Mouse (Mus musculus) heart, embryonic 11.5 days (tissue): ENCODE measurements around the gene Disp1. TPM values are rescaled to one million over a fixed set of nuclear protein-coding genes. Genes with fewer than 3 reads are reported as not detected.

Source experiments
- ATAC-seq: fragments of 200-750 bp; cut with Nextera tagmentation; replicated peaks from 2 replicates; pipeline ENCODE4 v1.8.0; 2017; ENCODE audit warnings: moderate library complexity; ENCODE audit not compliant: insufficient number of reproducible peaks, low FRiP score, low TSS enrichment
- H3K27ac ChIP-seq: fragments of 300-500 bp; sonication (generic); 2 replicates; pipeline ENCODE4 v1.5.1; 2014; ENCODE audit warnings: mild to moderate bottlenecking, low read depth, low read length
- H3K27me3 ChIP-seq: fragments of 300-500 bp; sonication (generic); 2 replicates; pipeline ENCODE4 v1.6.1; 2014; ENCODE audit warnings: mild to moderate bottlenecking, low read length, mixed read lengths; ENCODE audit not compliant: control insufficient read depth, insufficient read depth
- H3K36me3 ChIP-seq: fragments of 300-500 bp; sonication (generic); 2 replicates; pipeline ENCODE4 v1.6.1; 2014; ENCODE audit warnings: mild to moderate bottlenecking, low read length, moderate library complexity, mixed read lengths; ENCODE audit not compliant: control insufficient read depth, insufficient read depth
- H3K4me1 ChIP-seq: fragments of 300-500 bp; sonication (generic); 2 replicates; pipeline ENCODE4 v1.6.1; 2014; ENCODE audit warnings: low read length; ENCODE audit not compliant: control insufficient read depth, insufficient read depth
- H3K4me2 ChIP-seq: fragments of 300-500 bp; sonication (generic); 2 replicates; pipeline ENCODE4 v1.6.1; 2014; ENCODE audit warnings: mild to moderate bottlenecking, moderate library complexity
- H3K4me3 ChIP-seq: fragments of 300-500 bp; sonication (generic); 2 replicates; pipeline ENCODE4 v1.5.1; 2014; ENCODE audit warnings: low read depth, low read length
- H3K9ac ChIP-seq: fragments of 300-500 bp; sonication (generic); 2 replicates; pipeline ENCODE4 v1.6.1; 2014; ENCODE audit warnings: mild to moderate bottlenecking, low read depth, low read length, moderate library complexity
- H3K9me3 ChIP-seq: fragments of 300-500 bp; sonication (generic); replicated peaks from 2 replicates; pipeline ENCODE4 v1.6.1; 2016; ENCODE audit warnings: low read length; ENCODE audit not compliant: control insufficient read depth
- WGBS: fragments of 180-500 bp; shearing (Covaris S2); extraction: QIAGEN DNeasy Blood & Tissue Kit; methylation state at CpG from one replicate; pipeline ENCODE4 v1.1.7; 2014; ENCODE audit not compliant: insufficient replicate concordance; 5-methylcytosine and 5-hydroxymethylcytosine counted together
- polyA plus RNA-seq: library from polyadenylated mRNA; unstranded; fragments of >200 nt; fragmentation: Nextera tagmentation; extraction: Ambion mirVana; gene quantifications from 2 replicates; pipeline ENCODE4 v1.2.1, GENCODE M21; 2014

Gene Disp1
- polyA plus RNA-seq, 1 experiment from 2014 or later = 12.6 TPM

DNA sequence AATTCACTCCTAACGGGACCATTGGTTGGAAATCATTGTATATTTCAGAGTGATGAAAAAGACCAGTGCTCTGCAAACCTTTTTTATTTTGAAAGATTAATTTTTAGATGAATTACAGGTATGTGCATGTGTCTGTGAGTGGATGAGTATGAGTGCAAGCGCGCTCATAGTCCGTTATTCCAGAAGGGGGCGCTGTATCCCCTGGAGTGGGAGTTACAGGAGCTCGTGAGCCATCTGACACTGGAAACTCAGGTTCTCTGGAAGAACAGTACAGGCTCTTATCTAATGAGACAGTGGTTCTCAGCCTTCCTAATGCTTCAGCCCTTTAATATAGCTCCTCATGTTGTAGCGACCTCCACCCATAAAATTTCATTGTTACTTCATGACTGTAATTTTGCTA, 22.0 kb upstream of the Disp1 start:
- Histone ChIP-seq H3K4me2 (no peak overlapping the region), H3K27me3 (no peaks in the 10 kb centered on the region; the same call in 1 of the 2 replicates), H3K9ac (no peak overlapping the region), H3K27ac (no peak overlapping the region), H3K36me3 (no peaks in the 10 kb centered on the region), H3K9me3 (no peaks in the 10 kb centered on the region), H3K4me1 (no peaks in the 10 kb centered on the region), H3K4me3 (no peak overlapping the region)
- 65% methylated on average over 7 of the region's 7 CpGs for WGBS
- no peak for ATAC-seq

DNA sequence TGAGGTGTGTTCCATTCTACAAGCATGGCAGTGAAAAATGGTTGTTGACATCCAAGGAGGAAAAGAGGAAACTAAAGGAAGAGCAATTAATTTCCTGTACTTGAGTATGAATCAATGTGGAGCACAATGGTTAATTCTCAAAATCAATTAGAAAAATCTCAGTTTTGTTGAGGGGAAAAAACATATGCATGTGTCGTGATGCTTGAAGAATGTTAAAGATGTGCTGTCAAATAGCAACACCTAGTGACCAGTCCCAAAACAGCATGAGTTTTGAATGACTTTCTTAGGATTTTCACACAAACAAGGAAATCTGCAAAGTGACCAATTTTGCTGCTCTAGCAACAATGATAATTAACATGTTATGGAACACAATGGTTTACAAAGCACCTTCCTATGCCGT, 16.6 kb upstream of the Disp1 start:
- WGBS = 21% methylated on average over 2 of the region's 2 CpGs
- no peak overlapping the region for H3K4me2 ChIP-seq
- ATAC-seq = no peak

DNA sequence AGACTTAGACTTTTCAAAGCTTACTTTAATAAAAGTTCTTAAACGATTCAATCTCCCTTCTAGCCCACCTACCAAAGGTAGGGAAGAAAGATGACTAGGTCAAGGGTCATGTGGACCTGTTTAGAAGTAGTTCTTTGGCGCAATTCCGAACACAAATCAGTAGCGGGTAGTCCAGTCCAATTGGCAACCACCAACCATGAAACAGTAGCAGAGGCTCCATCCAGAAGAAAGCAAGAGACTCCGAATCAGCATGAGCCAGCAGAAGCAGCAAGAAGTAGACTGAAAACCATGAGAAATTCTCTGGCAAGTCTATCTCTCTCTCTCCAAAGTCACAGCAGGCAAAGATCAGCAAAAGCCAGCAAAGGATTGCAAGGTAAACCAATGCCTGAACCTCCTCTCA, 15.1 kb upstream of the Disp1 start:
- H3K4me1 ChIP-seq = no peaks in the 10 kb centered on the region
- no peaks in the 10 kb centered on the region; the same call in 1 of the 2 replicates for H3K27me3 ChIP-seq
- no peak for ATAC-seq
- WGBS = 85% methylated on average over 5 of the region's 5 CpGs
- no peaks in the 10 kb centered on the region for H3K9me3 ChIP-seq
- H3K27ac ChIP-seq = no peak overlapping the region
- no peaks in the 10 kb centered on the region for H3K36me3 ChIP-seq
- no peak overlapping the region for H3K9ac ChIP-seq
- no peak overlapping the region for H3K4me2 ChIP-seq
- H3K4me3 ChIP-seq = no peak overlapping the region

More for the DNA sequence above, 16.6 kb upstream of the Disp1 start:
- no peaks in the 10 kb centered on the region for H3K36me3 ChIP-seq
- no peak overlapping the region for H3K27ac ChIP-seq
- H3K9me3 ChIP-seq = no peaks in the 10 kb centered on the region
- H3K27me3 ChIP-seq = no peaks in the 10 kb centered on the region; the same call in 1 of the 2 replicates
- H3K4me3 ChIP-seq = no peak overlapping the region
- H3K9ac ChIP-seq = no peak overlapping the region
- H3K4me1 ChIP-seq = no peaks in the 10 kb centered on the region

DNA sequence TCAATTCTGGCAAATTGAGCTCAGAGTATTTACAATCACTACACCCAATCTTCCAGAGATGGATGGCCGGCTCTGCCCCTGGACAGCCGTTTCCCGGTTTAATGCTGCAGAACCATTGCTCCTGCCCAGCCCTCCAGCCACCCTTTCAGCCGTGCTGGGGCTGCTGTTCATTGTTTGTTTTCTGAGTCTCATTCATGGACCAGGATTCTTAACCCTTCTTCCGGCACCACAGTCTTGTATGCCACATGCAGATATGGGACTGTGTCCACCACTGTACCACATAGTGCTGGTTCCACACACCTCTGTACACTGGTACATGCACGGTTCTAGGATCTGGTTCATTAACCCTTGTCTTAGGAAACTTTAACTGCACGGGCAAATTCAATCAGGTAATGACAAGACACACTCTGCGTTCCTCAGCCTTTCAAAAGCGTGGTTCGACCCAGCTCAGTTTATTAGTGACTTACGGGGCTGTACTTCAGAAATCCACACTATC, 12.4 kb upstream of the Disp1 start:
- no peaks in the 10 kb centered on the region for H3K36me3 ChIP-seq
- no peaks in the 10 kb centered on the region for H3K27me3 ChIP-seq
- H3K9me3 ChIP-seq = no peaks in the 10 kb centered on the region
- H3K27ac ChIP-seq = no peak overlapping the region
- no peak overlapping the region for H3K4me2 ChIP-seq
- H3K9ac ChIP-seq = no peak overlapping the region
- WGBS = 77% methylated on average over 11 of the region's 11 CpGs
- no peak overlapping the region for H3K4me3 ChIP-seq
- H3K4me1 ChIP-seq = no peaks in the 10 kb centered on the region
- ATAC-seq = no peak

DNA sequence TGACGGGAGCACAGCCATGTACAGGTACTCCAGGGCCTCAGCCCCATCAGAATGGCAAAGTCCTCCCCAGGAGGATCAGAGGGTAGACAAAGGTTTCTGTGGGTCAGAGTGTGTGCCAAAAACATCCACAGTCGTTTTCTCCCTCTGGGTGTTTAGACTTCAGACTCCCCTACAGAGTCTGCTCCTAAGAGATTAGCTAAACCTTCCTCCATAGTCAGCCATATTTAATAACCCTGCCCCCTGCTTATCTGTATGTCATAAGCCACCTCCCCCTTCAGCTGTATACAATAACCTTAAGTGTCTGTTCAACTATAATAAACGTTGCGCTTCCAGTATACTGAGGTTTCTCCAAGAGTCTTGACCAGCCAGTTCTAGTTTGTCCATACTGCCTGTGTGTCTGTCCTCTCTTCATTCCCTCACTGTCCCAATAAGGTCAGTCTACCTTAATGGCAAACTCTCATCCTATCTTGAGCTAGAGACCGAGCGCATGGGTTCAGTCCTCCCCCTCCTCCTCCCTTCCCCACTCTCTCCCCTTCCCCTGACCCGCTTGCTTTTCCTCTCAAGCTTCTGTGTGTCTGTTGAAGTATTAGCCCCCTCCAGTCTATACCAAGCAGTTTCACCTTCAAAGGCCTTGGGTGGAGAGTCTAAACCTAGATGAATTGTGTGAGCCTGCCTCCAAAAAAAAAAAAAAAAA, 11.8 kb upstream of the Disp1 start:
- 76% methylated on average over 7 of the region's 7 CpGs for WGBS
- ATAC-seq = no peak
- Histone ChIP-seq H3K4me2 (no peak overlapping the region), H3K9me3 (no peaks in the 10 kb centered on the region), H3K4me1 (no peaks in the 10 kb centered on the region), H3K4me3 (no peak overlapping the region), H3K27ac (no peak overlapping the region), H3K9ac (no peak overlapping the region), H3K36me3 (no peaks in the 10 kb centered on the region), H3K27me3 (no peaks in the 10 kb centered on the region)

DNA sequence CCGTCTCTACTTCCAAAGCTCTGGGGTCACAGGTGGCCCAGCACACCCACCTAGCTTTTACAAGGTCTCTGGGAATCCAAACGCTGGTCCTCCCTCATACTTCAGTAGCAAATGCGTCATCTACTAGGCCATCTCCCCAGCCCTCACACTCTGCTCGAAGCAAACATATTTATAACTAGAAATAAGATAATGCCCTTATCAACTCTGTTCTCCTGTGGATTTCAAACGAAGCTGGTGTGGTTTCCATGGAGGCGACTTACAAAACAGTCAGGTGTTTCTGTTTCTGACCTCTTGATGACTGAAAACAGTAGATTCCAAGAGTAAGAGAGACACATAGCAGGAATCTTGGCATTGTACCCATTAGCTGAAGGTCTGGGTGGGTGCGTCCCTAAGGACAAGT, 6.1 kb upstream of the Disp1 start:
- H3K9ac ChIP-seq = no peak overlapping the region
- 71% methylated on average over 7 of the region's 7 CpGs for WGBS
- H3K27me3 ChIP-seq = no peaks in the 10 kb centered on the region
- no peaks in the 10 kb centered on the region for H3K4me1 ChIP-seq
- no peaks in the 10 kb centered on the region for H3K36me3 ChIP-seq
- H3K27ac ChIP-seq = no peak overlapping the region
- no peak for ATAC-seq
- no peak overlapping the region for H3K4me3 ChIP-seq
- H3K9me3 ChIP-seq = no peaks in the 10 kb centered on the region
- no peak overlapping the region for H3K4me2 ChIP-seq

DNA sequence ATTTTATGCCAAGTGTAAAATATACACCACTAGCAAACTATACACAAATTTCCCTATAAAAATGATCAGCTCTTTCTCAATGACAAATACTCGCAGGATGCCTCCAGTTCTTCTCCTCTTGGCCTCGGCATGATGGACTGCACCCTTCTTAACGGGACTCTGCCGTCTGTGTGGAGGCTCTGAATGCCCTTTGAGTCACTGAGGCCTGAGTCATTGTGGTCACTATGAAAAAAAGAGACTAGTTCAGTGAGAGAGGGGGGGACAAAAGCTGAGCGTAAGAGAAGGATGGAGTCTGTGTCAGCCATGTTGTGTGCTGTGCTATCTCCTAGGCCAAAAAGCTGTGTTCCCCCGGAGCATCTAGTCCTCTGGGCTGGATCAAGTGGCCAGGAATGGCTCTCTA, 2.3 kb downstream of the Disp1 start:
- Histone ChIP-seq H3K4me1 (peaks cover 10% of the 10 kb centered on the region), H3K4me2 (no peak overlapping the region), H3K9ac (no peak overlapping the region), H3K9me3 (no peaks in the 10 kb centered on the region), H3K36me3 (no peaks in the 10 kb centered on the region), H3K27ac (no peak overlapping the region), H3K27me3 (no peaks in the 10 kb centered on the region), H3K4me3 (no peak overlapping the region)
- WGBS = 94% methylated on average over 6 of the region's 6 CpGs
- no peak for ATAC-seq

DNA sequence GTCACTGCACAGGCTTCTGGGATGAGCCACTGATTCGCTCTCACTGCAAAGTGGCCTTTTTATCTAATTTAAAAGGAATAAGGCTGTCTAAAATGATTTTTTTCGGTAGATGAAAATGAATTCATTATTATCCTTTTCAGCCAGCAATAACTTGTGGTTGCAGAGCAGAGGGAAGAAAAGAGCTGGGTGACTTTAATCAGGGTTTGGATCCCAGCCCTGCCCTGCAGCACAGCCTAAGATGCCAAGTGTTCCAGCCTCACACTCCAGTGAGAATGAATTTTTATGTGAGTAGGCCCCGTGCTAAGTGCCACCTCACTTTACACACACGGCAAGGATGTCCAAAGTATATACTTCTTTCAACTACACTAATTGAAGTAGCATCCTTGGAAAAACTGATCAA, 4.6 kb downstream of the Disp1 start:
- 88% methylated on average over 4 of the region's 4 CpGs for whole genome bisulfite sequencing
- ATAC-seq = no peak
- peaks cover 15% of the 10 kb centered on the region for H3K4me1 ChIP-seq
- H3K4me2 ChIP-seq = no peak overlapping the region
- H3K27ac ChIP-seq = no peak overlapping the region
- H3K9ac ChIP-seq = no peak overlapping the region
- no peaks in the 10 kb centered on the region for H3K36me3 ChIP-seq
- no peaks in the 10 kb centered on the region for H3K9me3 ChIP-seq
- H3K4me3 ChIP-seq = no peak overlapping the region
- no peaks in the 10 kb centered on the region for H3K27me3 ChIP-seq

DNA sequence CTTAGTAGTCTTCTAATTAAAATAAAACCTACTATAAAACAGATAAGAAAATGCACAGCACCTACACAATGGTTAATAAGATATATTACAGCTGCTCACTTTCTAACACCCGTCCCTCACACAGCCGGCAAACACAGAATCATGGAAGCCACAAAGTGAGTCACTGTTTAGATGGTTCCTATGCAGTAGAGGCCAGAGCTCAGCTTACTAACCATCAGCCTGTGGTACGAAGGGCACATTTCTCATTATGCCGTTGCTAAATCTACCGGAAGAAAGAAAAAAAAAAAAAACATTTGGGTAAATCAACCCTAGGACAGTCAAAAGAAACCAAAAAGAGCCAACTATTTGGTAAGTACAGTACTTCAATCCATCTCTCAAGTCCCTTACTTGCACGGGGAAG, 5.6 kb downstream of the Disp1 start:
- H3K4me2 ChIP-seq = no peak overlapping the region
- no peak overlapping the region for H3K27ac ChIP-seq
- H3K27me3 ChIP-seq = no peaks in the 10 kb centered on the region
- H3K36me3 ChIP-seq = no peaks in the 10 kb centered on the region
- no peak overlapping the region for H3K9ac ChIP-seq
- H3K9me3 ChIP-seq = no peaks in the 10 kb centered on the region
- peaks cover 12% of the 10 kb centered on the region for H3K4me1 ChIP-seq
- WGBS = 85% methylated on average over 6 of the region's 6 CpGs
- no peak for ATAC-seq
- H3K4me3 ChIP-seq = no peak overlapping the region
